Mouse (Mus musculus): ENCODE data around the gene Minos1. TPM values are rescaled to one million over a fixed set of nuclear protein-coding genes. Genes with fewer than 3 reads are reported as not detected.

Minos1 gene
- polyA plus RNA-seq, 1 experiment from 2014 or later = 555 TPM

GRCm38 (mm10) chr4:139156538-139156937, 25.6 kb upstream of the Minos1 start:
- Histone ChIP-seq H3K9me3 (ENCODE audit: control insufficient read depth, low read length) (no peaks in the 10 kb centered on the region), H3K4me3 (ENCODE audit: low read depth, low read length) (no peak overlapping the region), H3K27ac (replicated peaks; ENCODE audit: low read depth, low read length) (no peak overlapping the region), H3K4me2 (ENCODE audit: low read depth, low read length) (no peak overlapping the region), H3K9ac (ENCODE audit: low read depth, low read length) (no peak overlapping the region), H3K36me3 (ENCODE audit: control insufficient read depth, insufficient read depth, low read length) (no peaks in the 10 kb centered on the region), H3K27me3 (replicated peaks; ENCODE audit: control insufficient read depth, insufficient read depth, low read length) (no peaks in the 10 kb centered on the region), H3K4me1 (ENCODE audit: control insufficient read depth, insufficient read depth, low read length) (no peaks in the 10 kb centered on the region)
- ATAC-seq (ENCODE audit: low read depth) (no peak), DNase-seq (ENCODE audit: low spot score) (no peak)
- WGBS = 86% methylated on average over 6 of the region's 6 CpGs

- 79% methylated on average over 20 of the region's 20 CpGs for WGBS
- Histone ChIP-seq H3K36me3 (ENCODE audit: control insufficient read depth, insufficient read depth, low read length) (no peaks in the 10 kb centered on the region), H3K27ac (replicated peaks; ENCODE audit: low read depth, low read length) (no peak overlapping the region), H3K4me2 (ENCODE audit: low read depth, low read length) (no peak overlapping the region), H3K27me3 (replicated peaks; ENCODE audit: control insufficient read depth, insufficient read depth, low read length) (no peaks in the 10 kb centered on the region), H3K9ac (ENCODE audit: low read depth, low read length) (no peak overlapping the region), H3K4me3 (ENCODE audit: low read depth, low read length) (no peak overlapping the region), H3K9me3 (ENCODE audit: control insufficient read depth, low read length) (no peaks in the 10 kb centered on the region), H3K4me1 (ENCODE audit: control insufficient read depth, insufficient read depth, low read length) (no peaks in the 10 kb centered on the region)
- no peak for ATAC-seq (ENCODE audit: low read depth)
- no peak for DNase-seq (ENCODE audit: low spot score)
Observed at GRCm38 (mm10) chr4:139154576-139155307, 23.8 kb upstream of the Minos1 start.

GRCm38 (mm10) chr4:139151370-139151769, 20.5 kb upstream of the Minos1 start:
- Histone ChIP-seq H3K36me3 (ENCODE audit: control insufficient read depth, insufficient read depth, low read length) (no peaks in the 10 kb centered on the region), H3K4me1 (ENCODE audit: control insufficient read depth, insufficient read depth, low read length) (no peaks in the 10 kb centered on the region), H3K9ac (ENCODE audit: low read depth, low read length) (no peak overlapping the region), H3K4me2 (ENCODE audit: low read depth, low read length) (no peak overlapping the region), H3K27me3 (replicated peaks; ENCODE audit: control insufficient read depth, insufficient read depth, low read length) (no peaks in the 10 kb centered on the region), H3K9me3 (ENCODE audit: control insufficient read depth, low read length) (peaks cover 17% of the 10 kb centered on the region), H3K4me3 (ENCODE audit: low read depth, low read length) (no peak overlapping the region), H3K27ac (replicated peaks; ENCODE audit: low read depth, low read length) (no peak overlapping the region)
- 69% methylated on average over 6 of the region's 6 CpGs for WGBS
- DNase-seq (ENCODE audit: low spot score) (no peak), ATAC-seq (ENCODE audit: low read depth) (no peak)

- no peak overlapping the region for H3K4me3 ChIP-seq (ENCODE audit: low read depth, low read length)
- no peak overlapping the region for H3K27ac ChIP-seq (replicated peaks; ENCODE audit: low read depth, low read length)
- H3K4me1 ChIP-seq (ENCODE audit: control insufficient read depth, insufficient read depth, low read length) = peaks cover 6% of the 10 kb centered on the region; the same call in 1 of the 2 replicates
- H3K27me3 ChIP-seq (replicated peaks; ENCODE audit: control insufficient read depth, insufficient read depth, low read length) = no peaks in the 10 kb centered on the region
- DNase-seq (ENCODE audit: low spot score) = no peak
- WGBS = 78% methylated on average over 5 of the region's 5 CpGs
- H3K9ac ChIP-seq (ENCODE audit: low read depth, low read length) = no peak overlapping the region
- H3K36me3 ChIP-seq (ENCODE audit: control insufficient read depth, insufficient read depth, low read length) = no peaks in the 10 kb centered on the region
- peaks cover 17% of the 10 kb centered on the region for H3K9me3 ChIP-seq (ENCODE audit: control insufficient read depth, low read length)
- H3K4me2 ChIP-seq (ENCODE audit: low read depth, low read length) = no peak overlapping the region
- ATAC-seq (ENCODE audit: low read depth) = no peak
Observed at GRCm38 (mm10) chr4:139146760-139147159, 15.8 kb upstream of the Minos1 start.

GRCm38 (mm10) chr4:139145156-139145555, 14.2 kb upstream of the Minos1 start:
- 94% methylated on average over 11 of the region's 11 CpGs for WGBS
- Histone ChIP-seq H3K4me3 (ENCODE audit: low read depth, low read length) (no peak overlapping the region), H3K9ac (ENCODE audit: low read depth, low read length) (no peak overlapping the region), H3K4me1 (ENCODE audit: control insufficient read depth, insufficient read depth, low read length) (peaks cover 6% of the 10 kb centered on the region; the same call in 1 of the 2 replicates), H3K9me3 (ENCODE audit: control insufficient read depth, low read length) (peaks cover 17% of the 10 kb centered on the region), H3K36me3 (ENCODE audit: control insufficient read depth, insufficient read depth, low read length) (no peaks in the 10 kb centered on the region), H3K27me3 (replicated peaks; ENCODE audit: control insufficient read depth, insufficient read depth, low read length) (no peaks in the 10 kb centered on the region), H3K27ac (replicated peaks; ENCODE audit: low read depth, low read length) (no peak overlapping the region), H3K4me2 (ENCODE audit: low read depth, low read length) (no peak overlapping the region)
- ATAC-seq (ENCODE audit: low read depth) (no peak), DNase-seq (ENCODE audit: low spot score) (no peak)

- 41% methylated on average over 4 of the region's 4 CpGs for whole genome bisulfite sequencing
- Histone ChIP-seq H3K27ac (replicated peaks; ENCODE audit: low read depth, low read length) (no peak overlapping the region), H3K4me2 (ENCODE audit: low read depth, low read length) (no peak overlapping the region), H3K27me3 (replicated peaks; ENCODE audit: control insufficient read depth, insufficient read depth, low read length) (no peaks in the 10 kb centered on the region), H3K9ac (ENCODE audit: low read depth, low read length) (no peak overlapping the region), H3K4me1 (ENCODE audit: control insufficient read depth, insufficient read depth, low read length) (peaks cover 6% of the 10 kb centered on the region; the same call in 1 of the 2 replicates), H3K9me3 (ENCODE audit: control insufficient read depth, low read length) (peaks cover 17% of the 10 kb centered on the region), H3K36me3 (ENCODE audit: control insufficient read depth, insufficient read depth, low read length) (no peaks in the 10 kb centered on the region), H3K4me3 (ENCODE audit: low read depth, low read length) (no peak overlapping the region)
- ATAC-seq (ENCODE audit: low read depth) = no peak
- DNase-seq (ENCODE audit: low spot score) = peak; percentile 61
Observed at GRCm38 (mm10) chr4:139144577-139144976, 13.7 kb upstream of the Minos1 start.

- Histone ChIP-seq H3K27ac (replicated peaks; ENCODE audit: low read depth, low read length) (no peak overlapping the region; the same call in 1 of the 2 replicates), H3K27me3 (replicated peaks; ENCODE audit: control insufficient read depth, insufficient read depth, low read length) (no peaks in the 10 kb centered on the region), H3K9ac (ENCODE audit: low read depth, low read length) (0 out of 2 replicates have a peak overlapping the region, but pooled peaks have one; percentile 25), H3K4me1 (ENCODE audit: control insufficient read depth, insufficient read depth, low read length) (peaks cover 6% of the 10 kb centered on the region; the same call in 1 of the 2 replicates), H3K9me3 (ENCODE audit: control insufficient read depth, low read length) (0 out of 2 replicates have a peak, but pooled peaks cover 7% of the 10 kb centered on the region), H3K4me2 (ENCODE audit: low read depth, low read length) (peak overlapping the region; percentile 41), H3K36me3 (ENCODE audit: control insufficient read depth, insufficient read depth, low read length) (no peaks in the 10 kb centered on the region), H3K4me3 (ENCODE audit: low read depth, low read length) (peak overlapping the region; percentile 7; the same call in 1 of the 2 replicates)
- 23% methylated on average over 9 of the region's 9 CpGs for WGBS
- DNase-seq (ENCODE audit: low spot score) (peak; percentile 64), ATAC-seq (ENCODE audit: low read depth) (peak; percentile 41)
Observed at GRCm38 (mm10) chr4:139142985-139143384, 12.1 kb upstream of the Minos1 start.

- no peaks in the 10 kb centered on the region for H3K27me3 ChIP-seq (replicated peaks; ENCODE audit: control insufficient read depth, insufficient read depth, low read length)
- no peak overlapping the region for H3K27ac ChIP-seq (replicated peaks; ENCODE audit: low read depth, low read length)
- no peak overlapping the region for H3K4me3 ChIP-seq (ENCODE audit: low read depth, low read length)
- H3K9me3 ChIP-seq (ENCODE audit: control insufficient read depth, low read length) = no peaks in the 10 kb centered on the region
- H3K4me2 ChIP-seq (ENCODE audit: low read depth, low read length) = no peak overlapping the region
- peaks cover 6% of the 10 kb centered on the region; the same call in 1 of the 2 replicates for H3K4me1 ChIP-seq (ENCODE audit: control insufficient read depth, insufficient read depth, low read length)
- H3K9ac ChIP-seq (ENCODE audit: low read depth, low read length) = no peak overlapping the region
- no peaks in the 10 kb centered on the region for H3K36me3 ChIP-seq (ENCODE audit: control insufficient read depth, insufficient read depth, low read length)
- WGBS = 72% methylated on average over 6 of the region's 6 CpGs
- ATAC-seq (ENCODE audit: low read depth) (no peak), DNase-seq (ENCODE audit: low spot score) (no peak)
Observed at GRCm38 (mm10) chr4:139141785-139142184, 10.9 kb upstream of the Minos1 start.

GRCm38 (mm10) chr4:139140267-139140666, 9.4 kb upstream of the Minos1 start:
- H3K27me3 ChIP-seq (replicated peaks; ENCODE audit: control insufficient read depth, insufficient read depth, low read length) = no peaks in the 10 kb centered on the region
- no peaks in the 10 kb centered on the region for H3K9me3 ChIP-seq (ENCODE audit: control insufficient read depth, low read length)
- H3K27ac ChIP-seq (replicated peaks; ENCODE audit: low read depth, low read length) = no peak overlapping the region
- ATAC-seq (ENCODE audit: low read depth) = no peak
- H3K9ac ChIP-seq (ENCODE audit: low read depth, low read length) = no peak overlapping the region
- no peaks in the 10 kb centered on the region for H3K36me3 ChIP-seq (ENCODE audit: control insufficient read depth, insufficient read depth, low read length)
- peaks cover 6% of the 10 kb centered on the region; the same call in 1 of the 2 replicates for H3K4me1 ChIP-seq (ENCODE audit: control insufficient read depth, insufficient read depth, low read length)
- no peak overlapping the region for H3K4me2 ChIP-seq (ENCODE audit: low read depth, low read length)
- DNase-seq (ENCODE audit: low spot score) = no peak
- WGBS = 88% methylated on average over 2 of the region's 2 CpGs
- H3K4me3 ChIP-seq (ENCODE audit: low read depth, low read length) = no peak overlapping the region

Data from embryonic facial prominence, embryonic 14.5 days (tissue).